Mouse (Mus musculus) frontal cortex, adult (tissue): Measurements from ENCODE around the gene Tinagl1.

ENCODE experiments used
- ATAC-seq: cut with Nextera tagmentation; 2 replicates; pipeline ENCODE4 v1.9.2; 2017; ENCODE audit warnings: mild to moderate bottlenecking, moderate library complexity, mixed read lengths; ENCODE audit not compliant: low TSS enrichment

Tinagl1 gene

GRCm38 (mm10) chr4:130141786-130142185, 33.1 kb downstream of the Tinagl1 start:
- no peak for ATAC-seq

DNA sequence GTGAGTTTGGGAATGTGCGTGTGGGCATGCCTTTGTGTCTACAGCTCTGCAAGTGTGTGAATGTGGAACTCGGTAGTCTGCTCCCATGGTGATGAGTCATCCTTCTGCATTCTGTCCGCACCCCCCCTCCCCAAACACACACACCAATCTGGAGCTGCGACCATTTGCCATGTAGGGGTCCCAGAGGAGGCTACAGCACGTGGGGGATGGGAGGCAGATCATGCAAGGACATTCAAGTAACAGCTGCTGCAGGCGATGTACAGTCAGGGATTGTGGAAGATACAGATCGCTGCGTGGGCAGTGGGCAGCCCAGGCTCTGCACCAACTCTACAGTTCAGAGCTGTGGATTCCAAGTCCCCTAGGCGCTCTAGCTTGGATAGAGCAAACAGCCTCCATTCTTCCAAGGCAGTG, 33.9 kb downstream of the Tinagl1 start:
- peak; percentile 88 for ATAC-seq

GRCm38 (mm10) chr4:130139214-130139492, 35.8 kb downstream of the Tinagl1 start, which contains the start of gene Hcrtr1:
Gene Hcrtr1, minus strand, starts transcription at chr4:130139359.
- no peak for ATAC-seq

DNA sequence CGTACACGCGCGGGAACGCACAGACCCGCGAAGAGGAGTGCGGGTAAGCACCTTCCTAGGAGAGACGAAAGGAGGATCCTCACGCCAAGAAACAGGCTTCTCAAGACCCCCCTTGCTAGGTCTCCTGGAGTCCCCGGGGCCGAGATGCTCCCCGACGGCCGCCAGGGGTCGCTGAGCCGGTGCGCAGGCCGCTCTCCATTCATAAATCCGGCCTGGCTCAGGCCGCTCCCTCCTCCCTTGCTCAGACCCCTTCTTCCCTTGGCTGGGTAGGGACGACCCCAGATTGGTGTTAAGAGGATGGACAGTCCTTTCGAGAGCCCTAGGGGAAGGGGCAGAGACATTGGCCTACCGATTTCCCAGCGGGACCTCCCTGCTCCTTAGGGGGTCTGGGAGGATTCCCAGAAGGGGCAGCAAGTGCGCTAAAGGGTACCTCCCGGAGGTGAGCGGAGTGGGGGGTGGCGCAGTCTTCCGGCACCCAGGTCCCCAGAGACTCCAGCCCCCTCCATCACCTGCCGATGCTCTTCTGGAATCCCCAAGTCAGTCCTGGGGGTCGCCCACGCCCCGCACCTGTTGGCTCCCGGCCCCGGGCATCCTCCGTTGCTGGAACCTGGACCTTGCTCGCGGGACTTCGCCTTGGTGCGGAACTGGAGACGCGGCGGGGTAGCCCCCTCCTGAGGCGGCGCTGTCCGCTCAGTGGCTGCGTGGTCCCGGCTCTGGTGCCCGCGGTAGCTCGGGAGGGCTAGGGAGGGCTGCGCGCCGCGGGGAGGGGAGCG, 36.3 kb downstream of the Tinagl1 start:
- no peak for ATAC-seq

DNA sequence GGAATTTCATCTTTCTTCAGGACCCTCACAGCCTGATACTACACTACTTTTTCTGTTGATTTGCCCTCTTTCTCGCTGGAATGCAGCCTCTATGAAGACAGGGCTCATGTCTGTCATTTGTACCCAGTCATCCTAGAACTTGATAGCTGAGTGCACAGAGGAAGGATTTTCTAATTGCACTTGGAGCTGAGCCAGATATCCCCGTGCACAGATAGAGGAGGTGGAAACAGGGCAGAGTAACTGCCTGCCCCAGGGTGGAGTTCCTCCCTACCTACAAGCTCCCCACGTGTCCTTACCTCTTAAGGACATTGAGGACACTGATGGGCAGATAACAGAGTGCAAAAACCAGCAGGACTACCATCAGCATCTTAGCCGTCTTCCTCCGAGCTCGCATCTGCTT, 41.5 kb downstream of the Tinagl1 start:
- no peak for ATAC-seq

DNA sequence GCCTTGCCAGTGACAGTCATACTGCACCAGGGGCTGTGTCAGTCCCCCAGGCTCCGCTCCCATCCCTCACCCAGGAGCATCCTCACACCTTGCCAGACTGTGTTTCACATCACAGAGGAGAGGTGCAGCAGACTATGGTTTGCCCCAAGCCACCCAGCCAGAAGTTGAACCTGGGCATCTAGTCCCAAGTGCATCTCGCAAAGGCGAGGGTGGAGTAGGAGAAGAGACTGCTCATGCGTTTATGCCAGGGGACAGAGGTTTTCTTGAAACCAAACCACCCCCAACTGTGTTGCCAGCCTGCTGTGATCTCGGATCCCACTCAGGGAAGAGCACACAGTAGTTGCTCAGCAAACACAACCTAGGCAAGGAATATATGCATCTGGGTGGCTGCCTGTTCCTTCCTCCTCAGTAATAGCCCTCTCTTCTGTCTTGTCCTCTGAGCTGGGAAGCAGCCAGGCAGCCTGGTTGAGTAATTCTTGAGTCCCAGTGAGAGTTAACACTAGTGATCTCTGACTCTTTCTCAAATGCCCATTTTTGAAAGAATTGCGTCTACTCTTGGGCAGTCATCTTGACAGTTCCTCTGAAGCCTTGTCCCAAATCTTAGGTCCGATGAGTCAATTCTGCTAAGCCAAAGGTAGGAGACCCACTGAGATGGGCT, 43.3 kb downstream of the Tinagl1 start:
- ATAC-seq, result no peak

- no peak for ATAC-seq
Measured at GRCm38 (mm10) chr4:130130641-130131350, 44.1 kb downstream of the Tinagl1 start.

DNA sequence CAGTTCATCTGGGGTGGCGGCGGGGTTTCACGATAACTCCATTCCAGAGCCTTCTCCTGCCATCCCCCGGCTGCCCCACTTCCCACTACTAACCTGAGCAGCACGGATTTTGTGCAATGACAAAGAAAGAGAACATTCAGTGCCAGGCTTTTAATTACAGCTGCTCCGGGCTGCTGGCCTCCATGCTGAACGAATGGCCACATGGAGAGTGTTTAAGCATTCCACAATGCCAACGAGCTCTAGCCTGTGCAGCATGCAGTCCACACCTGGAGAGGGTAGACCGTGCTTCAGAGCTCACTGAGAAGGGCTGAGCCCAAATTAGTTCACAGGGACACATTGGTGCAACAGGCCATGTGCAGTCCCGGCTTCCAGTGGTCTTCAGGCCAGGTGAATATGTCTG, 44.8 kb downstream of the Tinagl1 start:
- ATAC-seq, result no peak

DNA sequence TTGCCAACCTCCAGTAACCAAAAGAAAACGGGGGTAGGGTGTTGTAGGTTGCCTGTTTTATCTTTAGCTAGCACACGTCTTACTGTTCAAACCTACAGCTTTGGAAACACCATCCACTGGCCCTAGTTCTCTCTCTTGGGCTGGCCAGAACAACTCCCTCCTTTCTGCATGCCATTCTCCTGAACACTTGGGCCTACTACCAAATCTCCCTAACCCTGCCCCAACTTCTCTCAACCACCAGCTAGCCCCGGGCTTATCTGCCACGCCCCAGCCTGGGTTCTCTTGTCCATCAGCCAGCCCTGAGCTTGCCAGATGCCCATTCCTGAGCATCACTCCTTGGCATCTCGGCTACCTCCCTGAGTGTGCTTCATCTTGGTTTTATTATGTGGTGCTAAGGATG, 46.0 kb downstream of the Tinagl1 start:
- no peak for ATAC-seq

GRCm38 (mm10) chr4:130125935-130126334, 49.0 kb downstream of the Tinagl1 start:
- ATAC-seq, result no peak

- no peak for ATAC-seq
Measured at GRCm38 (mm10) chr4:130125164-130125563, 49.8 kb downstream of the Tinagl1 start.

DNA sequence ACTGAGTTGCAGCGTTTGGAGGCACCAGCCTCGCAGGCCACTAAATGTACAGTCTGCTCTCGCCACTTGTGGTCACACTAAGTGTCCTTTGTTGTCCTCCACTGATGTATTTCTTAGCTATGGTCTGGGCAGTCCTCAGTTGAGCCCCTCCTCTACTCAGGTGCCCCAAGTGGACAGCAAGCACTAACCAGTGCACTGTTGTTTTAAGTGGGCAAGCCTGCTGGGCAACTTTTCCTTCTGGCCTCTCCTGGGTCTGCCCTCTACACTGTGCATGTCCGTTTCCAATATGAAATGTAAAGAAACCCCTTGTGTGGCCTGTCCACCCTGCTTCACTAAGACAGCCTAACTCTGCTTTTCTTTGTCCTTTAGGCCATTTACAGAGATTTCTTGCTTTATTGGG, 50.8 kb downstream of the Tinagl1 start:
- ATAC-seq, result no peak

DNA sequence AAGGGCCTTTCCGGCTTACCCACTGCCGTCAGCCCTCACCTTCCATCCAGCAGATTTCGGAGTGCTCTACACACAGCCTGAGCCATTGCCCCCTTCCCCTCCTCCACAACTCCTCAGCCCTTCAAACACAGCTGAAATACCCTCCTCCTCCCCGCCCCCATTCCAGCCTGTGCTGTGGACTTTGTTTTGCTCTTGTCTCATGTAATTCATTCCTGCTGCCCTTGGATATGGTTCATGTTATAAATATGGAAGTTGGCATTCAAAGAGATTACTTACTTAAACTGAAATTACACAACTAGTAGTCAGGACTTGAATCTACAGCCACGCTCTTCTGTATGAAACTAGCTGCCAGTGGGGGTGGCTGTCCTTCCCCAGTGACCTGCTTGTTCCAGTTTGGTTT, 51.9 kb downstream of the Tinagl1 start:
- ATAC-seq, result no peak

DNA sequence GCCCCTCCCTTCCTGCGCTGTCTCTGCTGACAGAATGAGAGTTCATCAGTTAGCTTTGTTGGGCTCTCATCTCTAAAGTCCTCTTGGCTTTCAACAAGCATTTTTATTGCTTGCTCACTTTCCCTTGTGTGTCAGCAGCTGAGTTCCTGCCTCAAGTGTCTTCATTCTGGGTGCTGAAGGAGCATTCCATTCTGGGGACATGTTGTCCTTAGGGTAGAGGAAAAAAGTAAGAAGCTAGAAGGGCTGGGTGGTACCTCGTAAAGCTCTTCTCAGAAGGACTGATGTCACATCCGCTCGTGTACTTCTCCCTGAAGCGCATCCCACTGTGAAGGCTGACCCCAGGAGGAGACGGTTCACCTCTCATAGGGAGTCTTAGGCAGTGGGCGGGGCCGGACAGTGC, 53.4 kb downstream of the Tinagl1 start:
- ATAC-seq, result no peak

DNA sequence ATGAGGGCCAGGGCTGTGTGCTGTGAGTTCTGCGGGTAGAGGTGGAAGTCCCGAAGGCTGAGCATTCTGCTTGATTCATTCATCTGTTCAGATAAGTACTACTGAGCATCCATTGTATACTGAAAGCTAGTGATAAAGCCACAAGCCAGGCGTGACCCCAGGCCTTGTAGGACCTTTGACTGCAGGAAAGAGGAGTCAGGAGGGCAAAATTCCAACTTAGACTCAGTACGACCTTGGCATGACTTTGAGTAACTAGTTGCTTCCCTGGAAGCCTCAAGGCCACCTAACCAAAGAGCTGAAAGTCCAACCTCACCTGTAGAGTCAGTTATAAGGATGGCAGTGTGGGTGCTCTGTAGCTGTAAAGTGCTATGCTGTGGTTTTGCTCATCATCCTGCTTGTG, 54.2 kb downstream of the Tinagl1 start:
- ATAC-seq, result no peak
